Mouse (Mus musculus) intestine, postnatal 0 days (tissue): ENCODE data around the gene Med11. TPM values are rescaled to one million over a fixed set of nuclear protein-coding genes. Genes with fewer than 3 reads are reported as not detected.
A peak's percentile ranks its signal among the peaks of the same experiment; 100 is the strongest.

Experiments used
- ATAC-seq: fragments of 200-750 bp; cut with Nextera tagmentation; 2 replicates; pipeline ENCODE4 v1.8.0; 2017; ENCODE audit warnings: mild to moderate bottlenecking, moderate TSS enrichment, moderate library complexity
- H3K27ac ChIP-seq: fragments of 300-500 bp; sonication (generic); 2 replicates; pipeline ENCODE4 v1.5.1; 2014; ENCODE audit warnings: mild to moderate bottlenecking, low read depth, low read length, moderate library complexity
- H3K27me3 ChIP-seq: fragments of 300-500 bp; sonication (generic); replicated peaks from 2 replicates; pipeline ENCODE4 v1.6.1; 2014; ENCODE audit warnings: low read length, mixed read lengths; ENCODE audit not compliant: control insufficient read depth, insufficient read depth
- H3K36me3 ChIP-seq: fragments of 300-500 bp; sonication (generic); 2 replicates; pipeline ENCODE4 v1.6.1; 2014; ENCODE audit warnings: mild to moderate bottlenecking, moderate library complexity; ENCODE audit not compliant: control insufficient read depth, insufficient read depth
- H3K4me1 ChIP-seq: fragments of 300-500 bp; sonication (generic); replicated peaks from 2 replicates; pipeline ENCODE4 v1.6.1; 2014; ENCODE audit warnings: antibody characterized with exemption, low read length, mixed read lengths; ENCODE audit not compliant: control insufficient read depth, insufficient read depth
- H3K4me2 ChIP-seq: fragments of 300-500 bp; sonication (generic); replicated peaks from 2 replicates; pipeline ENCODE4 v1.6.1; 2014; ENCODE audit warnings: low read depth, mild to moderate bottlenecking, moderate library complexity
- H3K4me3 ChIP-seq: fragments of 300-500 bp; sonication (generic); 2 replicates; pipeline ENCODE4 v1.5.1; 2014; ENCODE audit warnings: low read depth, low read length
- H3K9ac ChIP-seq: fragments of 300-500 bp; sonication (generic); 2 replicates; pipeline ENCODE4 v1.6.1; 2014; ENCODE audit warnings: mild to moderate bottlenecking, low read depth, low read length
- H3K9me3 ChIP-seq: fragments of 300-500 bp; sonication (generic); 2 replicates; pipeline ENCODE4 v1.6.1; 2016; ENCODE audit warnings: mixed run types; ENCODE audit not compliant: control insufficient read depth
- CTCF ChIP-seq: sonication (generic); IDR thresholded peaks from 2 replicates; pipeline ENCODE4 v1.5.1; 2016; ENCODE audit warnings: low read depth, mild to moderate bottlenecking, control low read depth, antibody characterized with exemption, moderate library complexity
- WGBS: fragments of 180-500 bp; shearing (Covaris S2); extraction: QIAGEN DNeasy Blood & Tissue Kit; methylation state at CpG from one replicate; pipeline ENCODE4 v1.1.7; 2014; 5-methylcytosine and 5-hydroxymethylcytosine counted together
- polyA plus RNA-seq: library from polyadenylated mRNA; unstranded; fragments of >200 nt; fragmentation: Nextera tagmentation; extraction: Ambion mirVana; gene quantifications from 2 replicates; pipeline ENCODE4 v1.2.1, GENCODE M21; 2015

The Med11 gene
- polyA plus RNA-seq, 1 experiment from 2014 or later = 30.7 TPM

DNA sequence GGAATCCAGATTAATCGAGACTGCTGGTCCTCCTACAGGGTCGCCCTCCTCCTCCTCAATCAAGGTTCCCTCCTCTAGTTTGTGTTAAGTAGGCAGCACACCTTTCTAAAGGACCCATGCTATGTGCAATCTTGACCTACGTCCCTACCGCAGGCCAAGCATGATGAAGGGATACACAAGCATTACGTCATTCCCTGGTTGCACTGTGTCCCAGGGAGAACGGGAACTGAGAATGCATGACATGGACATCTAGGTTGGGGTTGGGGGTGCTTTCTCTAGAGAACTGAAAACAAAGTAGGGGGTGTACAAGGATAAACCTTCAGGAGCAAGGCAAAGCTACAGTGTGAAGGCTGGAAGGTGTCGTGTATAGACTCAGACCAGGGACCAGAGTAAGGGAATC, 9.8 kb upstream of the Med11 start:
- Histone ChIP-seq H3K27ac (no peak overlapping the region), H3K36me3 (peaks cover 41% of the 10 kb centered on the region), H3K4me2 (no peak overlapping the region), H3K27me3 (no peaks in the 10 kb centered on the region), H3K9ac (no peak overlapping the region), H3K4me1 (no peaks in the 10 kb centered on the region), H3K9me3 (no peaks in the 10 kb centered on the region), H3K4me3 (no peak overlapping the region)
- ATAC-seq = no peak
- WGBS = 87% methylated on average over 7 of the region's 7 CpGs
- TF ChIP-seq CTCF = no peak

DNA sequence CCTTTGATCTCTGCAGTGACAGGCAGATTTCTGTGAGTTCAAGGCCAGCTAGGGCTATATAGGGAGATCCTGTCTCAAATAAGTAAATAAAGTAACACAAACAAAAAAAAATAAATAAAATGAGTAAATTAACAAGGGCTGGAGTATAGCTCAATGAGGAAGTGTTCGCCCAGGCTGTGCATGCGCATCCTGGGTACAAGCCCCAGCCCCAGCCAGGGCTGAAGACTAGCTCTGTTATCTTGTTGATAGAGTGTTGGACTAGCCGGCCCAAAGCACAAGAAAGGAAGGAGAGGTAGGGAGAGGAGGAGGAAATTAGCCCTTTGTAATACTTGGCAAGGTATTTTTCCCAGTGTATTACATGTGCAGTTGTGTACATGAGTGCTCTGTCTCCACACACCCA, 7.8 kb upstream of the Med11 start:
- Histone ChIP-seq H3K9me3 (no peaks in the 10 kb centered on the region), H3K27ac (no peak overlapping the region), H3K27me3 (no peaks in the 10 kb centered on the region), H3K4me1 (no peaks in the 10 kb centered on the region), H3K36me3 (peaks cover 24% of the 10 kb centered on the region), H3K9ac (no peak overlapping the region), H3K4me3 (no peak overlapping the region), H3K4me2 (no peak overlapping the region)
- ATAC-seq = no peak
- TF ChIP-seq CTCF = no peak
- 78% methylated on average over 3 of the region's 3 CpGs for WGBS

DNA sequence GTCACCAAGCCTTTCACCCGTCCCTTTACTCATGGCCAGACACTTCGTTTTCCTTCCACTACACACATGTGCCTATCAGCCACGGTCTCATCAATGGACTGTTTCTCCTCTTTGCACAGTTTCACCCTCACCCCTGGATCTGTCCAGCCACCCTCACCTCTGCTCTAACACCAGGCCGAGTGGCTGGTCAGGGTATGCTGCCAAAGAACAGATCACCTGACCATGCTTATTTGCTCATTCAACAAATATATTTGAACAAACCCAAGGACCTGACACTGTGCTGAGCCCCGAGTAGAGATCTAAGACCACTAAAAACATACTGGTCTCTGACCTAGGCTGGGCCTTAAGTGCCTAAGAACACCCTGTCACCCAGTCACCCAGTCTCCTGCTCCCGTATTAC, 7.1 kb upstream of the Med11 start:
- Histone ChIP-seq H3K4me1 (no peaks in the 10 kb centered on the region), H3K4me3 (no peak overlapping the region), H3K4me2 (no peak overlapping the region), H3K27me3 (no peaks in the 10 kb centered on the region), H3K27ac (no peak overlapping the region), H3K9ac (no peak overlapping the region), H3K36me3 (peaks cover 17% of the 10 kb centered on the region), H3K9me3 (no peaks in the 10 kb centered on the region)
- 52% methylated on average over 6 of the region's 6 CpGs for WGBS
- ATAC-seq = no peak
- no peak for TF ChIP-seq CTCF

DNA sequence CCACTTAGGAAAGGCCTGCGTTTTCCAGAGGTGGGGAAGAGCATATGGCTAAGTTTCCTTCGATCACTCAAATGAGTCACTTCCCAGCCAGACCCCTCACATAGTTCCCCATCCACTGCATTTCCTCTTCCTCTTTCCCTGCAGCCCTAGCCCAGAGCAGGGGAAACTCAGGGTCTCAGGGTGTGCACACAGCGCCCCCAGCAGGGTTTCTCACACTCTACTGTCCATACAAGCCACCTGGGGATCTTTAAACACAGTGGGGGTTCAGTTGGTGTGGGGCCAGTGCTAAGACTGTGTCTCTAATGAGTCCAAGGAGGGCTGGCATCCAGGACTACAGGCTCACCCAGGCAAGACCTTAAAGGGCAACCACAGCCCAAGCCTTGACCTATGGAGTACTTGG, 5.0 kb upstream of the Med11 start:
- 0 out of 2 replicates have a peak, but pooled peaks cover 4% of the 10 kb centered on the region for H3K36me3 ChIP-seq
- no peak overlapping the region for H3K9ac ChIP-seq
- peak; percentile 34; the same call in 1 of the 2 replicates for TF ChIP-seq CTCF
- no peak for ATAC-seq
- no peak overlapping the region for H3K4me2 ChIP-seq
- no peak overlapping the region for H3K4me3 ChIP-seq
- H3K4me1 ChIP-seq = no peaks in the 10 kb centered on the region
- no peak overlapping the region for H3K27ac ChIP-seq
- WGBS = 54% methylated on average over 3 of the region's 3 CpGs
- H3K9me3 ChIP-seq = no peaks in the 10 kb centered on the region
- H3K27me3 ChIP-seq = no peaks in the 10 kb centered on the region

DNA sequence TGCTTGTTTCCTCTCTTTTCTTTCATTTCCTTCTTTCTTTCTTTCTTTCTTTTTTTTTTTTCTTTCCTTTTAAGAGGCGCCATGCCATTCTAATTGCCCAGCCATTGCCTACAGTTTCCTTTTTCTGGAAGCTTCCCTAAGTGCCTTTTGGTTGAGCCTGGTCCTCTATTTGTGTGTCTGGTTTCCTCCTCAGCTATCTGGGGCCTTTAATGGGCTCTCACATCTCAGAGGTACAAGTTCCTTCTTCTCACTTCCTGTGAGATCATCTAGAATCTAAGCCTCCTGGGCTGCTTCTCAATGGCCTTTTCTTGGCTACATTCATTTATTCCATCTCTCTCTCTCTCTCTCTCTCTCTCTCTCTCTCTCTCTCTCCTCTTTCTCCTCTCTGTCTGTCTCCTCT, 4.3 kb upstream of the Med11 start:
- no peak overlapping the region for H3K9ac ChIP-seq
- no peak overlapping the region for H3K27ac ChIP-seq
- no peak overlapping the region for H3K4me2 ChIP-seq
- H3K4me1 ChIP-seq = no peaks in the 10 kb centered on the region
- WGBS = 88% methylated on average over 1 of the region's 1 CpGs
- no peak for TF ChIP-seq CTCF
- no peaks in the 10 kb centered on the region for H3K27me3 ChIP-seq
- no peaks in the 10 kb centered on the region for H3K36me3 ChIP-seq
- no peak overlapping the region for H3K4me3 ChIP-seq
- H3K9me3 ChIP-seq = no peaks in the 10 kb centered on the region
- no peak for ATAC-seq

DNA sequence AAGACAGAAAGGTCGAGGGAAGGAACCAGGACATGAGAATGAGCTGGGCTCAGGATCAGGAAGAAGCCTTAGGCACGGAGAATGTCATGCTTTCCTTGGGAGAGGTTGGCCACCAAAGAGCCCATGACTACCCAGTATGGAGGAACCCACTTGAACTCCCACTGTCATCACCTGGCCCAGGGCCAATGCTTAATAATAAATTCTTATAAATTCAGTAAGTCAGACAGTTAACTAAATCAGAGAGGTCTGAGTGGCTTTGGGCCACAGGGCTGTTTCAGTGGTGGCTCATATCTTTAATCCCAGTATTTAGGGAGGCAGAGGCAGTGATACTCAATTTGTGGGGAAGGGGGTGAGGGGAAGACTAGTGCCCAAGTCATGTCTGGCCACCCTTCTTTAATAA, 793 bp upstream of the Med11 start:
- no peaks in the 10 kb centered on the region for H3K27me3 ChIP-seq
- H3K4me3 ChIP-seq = 0 out of 2 replicates have a peak overlapping the region, but pooled peaks have one; percentile 69
- H3K27ac ChIP-seq = no peak overlapping the region
- ATAC-seq = no peak
- no peak overlapping the region for H3K9ac ChIP-seq
- no peak overlapping the region for H3K4me2 ChIP-seq
- peaks cover 8% of the 10 kb centered on the region for H3K36me3 ChIP-seq
- no peaks in the 10 kb centered on the region for H3K4me1 ChIP-seq
- WGBS = 86% methylated on average over 2 of the region's 2 CpGs
- no peaks in the 10 kb centered on the region for H3K9me3 ChIP-seq
- no peak for TF ChIP-seq CTCF
